In the genomic region with DNA sequence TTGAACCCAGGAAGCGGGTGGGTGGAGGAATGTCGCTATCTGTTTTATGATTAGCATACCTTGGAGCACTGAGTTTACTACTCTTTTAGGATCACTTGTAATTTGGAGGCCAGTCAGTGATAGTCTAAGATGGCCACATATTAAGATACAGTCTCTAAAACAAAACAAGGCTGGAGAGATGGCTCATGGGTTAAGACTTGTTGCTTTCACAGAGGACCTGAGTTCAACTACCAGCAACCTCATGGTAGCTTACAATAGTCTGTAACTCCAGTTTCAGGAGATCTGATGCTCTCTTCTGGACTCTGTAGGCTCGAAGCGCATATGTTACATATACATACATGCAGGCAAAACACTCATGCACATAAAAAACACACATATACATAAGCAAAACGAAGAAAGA, we compare ENCODE assay signal across 21 mouse cellular contexts. TPM values are rescaled to one million over a fixed set of nuclear protein-coding genes. Genes with fewer than 3 reads are reported as not detected.
DNase-seq lines count a peak whose midpoint lies in the region; TF ChIP-seq lines count a peak whose summit lies in the region.
"Had no signal": no experiment of that assay in that cellular context is flagged by ENCODE, and none has a peak within 500 bp of the region (broad histone marks: within the 10 kb centered on the region; RNA-seq: fewer than 3 reads in every experiment).

No protein-coding gene starts in this region.

- TF ChIP-seq POLR2A in ES-Bruce4 (IDR thresholded peaks at IDR 0.05; ENCODE audit: insufficient read depth, low read length): no peak

- no peaks in the 10 kb centered on the region for H3K36me3 ChIP-seq in ES-Bruce4 (ENCODE audit: control insufficient read depth, insufficient read depth, low read length, poor library complexity, severe bottlenecking)
- H3K36me3 ChIP-seq: embryonic facial prominence, embryonic 13.5 days; embryonic facial prominence, embryonic 15.5 days; forebrain, embryonic 10.5 days; G1E had no signal

- no peak for TF ChIP-seq EP300 in ES-Bruce4 (IDR thresholded peaks at IDR 0.05; ENCODE audit: insufficient read depth, low read depth, low read length)

- no peaks in the 10 kb centered on the region for H3K9me3 ChIP-seq in ES-Bruce4 (replicated peaks; ENCODE audit: control insufficient read depth, insufficient read depth, low read length, poor library complexity, severe bottlenecking)
- H3K9me3 ChIP-seq: embryonic facial prominence, embryonic 13.5 days; embryonic facial prominence, embryonic 15.5 days; forebrain, embryonic 10.5 days; G1E had no signal

- H3K27ac ChIP-seq in ES-Bruce4 (ENCODE audit: insufficient read depth, low read length): peak overlapping the region; percentile 97
- H3K27ac ChIP-seq: embryonic facial prominence, embryonic 13.5 days; embryonic facial prominence, embryonic 15.5 days; forebrain, embryonic 10.5 days had no signal

- TF ChIP-seq CTCF in ES-Bruce4 (IDR thresholded peaks at IDR 0.05; ENCODE audit: low read depth, low read length): no peak

- H3K9ac ChIP-seq in ES-Bruce4 (ENCODE audit: low read depth, poor library complexity, severe bottlenecking): no peak overlapping the region
- H3K9ac ChIP-seq: embryonic facial prominence, embryonic 13.5 days; embryonic facial prominence, embryonic 15.5 days had no signal

- no peak overlapping the region for H3K4me3 ChIP-seq in ES-Bruce4 (ENCODE audit: low read depth, low read length)
- H3K4me3 ChIP-seq: embryonic facial prominence, embryonic 13.5 days; embryonic facial prominence, embryonic 15.5 days; erythroblast, embryonic 14.5 days; forebrain, embryonic 10.5 days had no signal

- DNase-seq in ES-CJ7 (ENCODE audit: low read depth, low spot score) (peak; percentile 69), R1 (ENCODE audit: low read depth, low spot score) (peak; percentile 85)
- DNase-seq in layer of hippocampus, postnatal 25 days (ENCODE audit: extremely low spot score in 1 of 2, low spot score in 1 of 2): no peak
- DNase-seq in adrenal gland, adult 8-10 months: no peak
- DNase-seq in retina, embryonic 14.5 days (ENCODE audit: low spot score): no peak
- DNase-seq: adrenal gland, adult 2 months; adrenal gland, postnatal 14 days; adrenal gland, postnatal 36 days; cerebellum, adult 11-12 months; cerebellum, adult 2 months; cerebellum, adult 9-10 months; cerebellum, postnatal 10 days; cerebellum, postnatal 36 days; embryo, embryonic 11 days had no signal

- H3K4me1 ChIP-seq in ES-Bruce4 (ENCODE audit: control insufficient read depth, insufficient read depth, low read length): peaks cover 6% of the 10 kb centered on the region
- H3K4me1 ChIP-seq: embryonic facial prominence, embryonic 13.5 days; embryonic facial prominence, embryonic 15.5 days; forebrain, embryonic 10.5 days had no signal

- H3K27me3 ChIP-seq in ES-Bruce4 (ENCODE audit: control insufficient read depth, insufficient read depth, low read length, poor library complexity, severe bottlenecking): no peaks in the 10 kb centered on the region
- H3K27me3 ChIP-seq: embryonic facial prominence, embryonic 13.5 days; embryonic facial prominence, embryonic 15.5 days; Patski had no signal

RNA-seq across cellular contexts. Expression of a gene that starts 20.7 kb away (rescaled TPM):
- 111 and 125 TPM in 2 replicates for polyA plus RNA-seq in ES-Bruce4 (2011; ENCODE audit: insufficient read depth, insufficient read length, low read depth, missing spikeins)
- 100 to 1,000 TPM; 112 to 118 TPM for total RNA-seq in layer of hippocampus, postnatal 25 days (2021)
- 10 to 100 TPM; 62.4 to 92.5 (median 83.2) TPM for total RNA-seq in adrenal gland, adult 8-10 months (2022)

Comparison
In these comparisons a context has a peak if more than half of its experiments do, and no peak if none do; other contexts are left out.
1. DNase-seq: peak in ES-CJ7 (single experiment) and R1 (single experiment); none in layer of hippocampus, postnatal 25 days (0 of 2), adrenal gland, adult 8-10 months (single experiment) and retina, embryonic 14.5 days (single experiment).